Mouse (Mus musculus) thymus, adult 2 months (tissue): Measurements from ENCODE around the gene Actc1. TPM values are rescaled to one million over a fixed set of nuclear protein-coding genes. Genes with fewer than 3 reads are reported as not detected.

ENCODE experiments used
- DNase-seq: peaks from one replicate; pipeline ENCODE4 v3.0.0; 2021
- H3K27ac ChIP-seq: fragments of 200-500 bp; 2 replicates; pipeline ENCODE4 v1.5.1; 2012; ENCODE audit warnings: low read length, control low read depth; ENCODE audit not compliant: control insufficient read depth, insufficient read depth
- H3K27me3 ChIP-seq: fragments of 200-500 bp; 2 replicates; pipeline ENCODE4 v1.6.1; 2012; ENCODE audit warnings: mild to moderate bottlenecking, low read length, moderate library complexity, mixed read lengths; ENCODE audit not compliant: control insufficient read depth, insufficient read depth
- H3K36me3 ChIP-seq: fragments of 200-500 bp; 2 replicates; pipeline ENCODE4 v1.6.1; 2012; ENCODE audit warnings: mild to moderate bottlenecking, low read length, moderate library complexity; ENCODE audit not compliant: control insufficient read depth, insufficient read depth
- H3K4me1 ChIP-seq: fragments of 200-500 bp; replicated peaks from 2 replicates; pipeline ENCODE4 v1.6.1; 2012; ENCODE audit warnings: low read length; ENCODE audit not compliant: control insufficient read depth, insufficient read depth
- H3K4me3 ChIP-seq: fragments of 200-500 bp; 2 replicates; pipeline ENCODE4 v1.5.1; 2012; ENCODE audit warnings: mild to moderate bottlenecking, low read length, control low read depth, moderate library complexity; ENCODE audit not compliant: control insufficient read depth, insufficient read depth
- CTCF ChIP-seq: fragments of 200-500 bp; IDR thresholded peaks from 2 replicates; pipeline ENCODE4 v1.5.1; 2012; ENCODE audit warnings: mild to moderate bottlenecking, control low read depth, low read length, moderate library complexity, borderline replicate concordance; ENCODE audit not compliant: control insufficient read depth, poor library complexity, insufficient read depth; ENCODE audit errors: extremely low read depth
- POLR2A ChIP-seq: fragments of 200-500 bp; IDR thresholded peaks from 2 replicates; pipeline ENCODE4 v1.6.1; 2012; ENCODE audit warnings: mild to moderate bottlenecking, low read length, control low read depth, moderate library complexity; ENCODE audit not compliant: control insufficient read depth, poor library complexity, insufficient read depth; ENCODE audit errors: extremely low read depth
- WGBS: fragments of 180-500 bp; shearing (Covaris S2); methylation state at CpG from one replicate; pipeline ENCODE4 v1.1.7; 2018; 5-methylcytosine and 5-hydroxymethylcytosine counted together
- polyA plus RNA-seq: library from polyadenylated mRNA; depleted of rRNA; stranded (reverse); fragments of >200 nt; gene quantifications from 2 replicates; pipeline ENCODE4 v1.2.3, GENCODE M21; 2012; rRNA removed

The Actc1 gene
- polyA plus RNA-seq, 1 experiment: 728 TPM

GRCm38 (mm10) chr2:114013295-114013771 is 40.0 kb downstream of the Actc1 start, which contains the start of gene Gjd2:
TSS of gene Gjd2 (minus strand) at chr2:114013619.
- WGBS: 3% methylated on average over 60 of the region's 60 CpGs
- TF ChIP-seq CTCF: no peak
- TF ChIP-seq POLR2A: no peak
- Histone ChIP-seq H3K4me3 (no peak within 1 kb of the TSS), H3K27me3 (no peaks in the 10 kb centered on the region; the same call in 1 of the 2 replicates), H3K36me3 (no peaks in the 10 kb centered on the region), H3K27ac (no peak within 1 kb of the TSS), H3K4me1 (no peaks in the 10 kb centered on the region)
- no peak for DNase-seq

GRCm38 (mm10) chr2:114012749-114013211 is 40.6 kb downstream of the Actc1 start:
- Histone ChIP-seq H3K4me1 (no peaks in the 10 kb centered on the region), H3K36me3 (no peaks in the 10 kb centered on the region), H3K27ac (no peak overlapping the region), H3K4me3 (no peak overlapping the region), H3K27me3 (no peaks in the 10 kb centered on the region; the same call in 1 of the 2 replicates)
- TF ChIP-seq CTCF: no peak
- DNase-seq: no peak
- 11% methylated on average over 19 of the region's 19 CpGs for WGBS

GRCm38 (mm10) chr2:114011838-114012237 is 41.5 kb downstream of the Actc1 start:
- no peak for DNase-seq
- TF ChIP-seq CTCF: no peak
- 49% methylated on average over 4 of the region's 4 CpGs for WGBS
- Histone ChIP-seq H3K27ac (no peak overlapping the region), H3K36me3 (no peaks in the 10 kb centered on the region), H3K4me3 (no peak overlapping the region), H3K4me1 (no peaks in the 10 kb centered on the region), H3K27me3 (no peaks in the 10 kb centered on the region; the same call in 1 of the 2 replicates)

- WGBS: 82% methylated on average over 2 of the region's 2 CpGs
- no peak for TF ChIP-seq POLR2A
- TF ChIP-seq CTCF: no peak
- Histone ChIP-seq H3K36me3 (no peaks in the 10 kb centered on the region), H3K27me3 (no peaks in the 10 kb centered on the region), H3K27ac (no peak overlapping the region), H3K4me1 (no peaks in the 10 kb centered on the region), H3K4me3 (no peak overlapping the region)
- DNase-seq: no peak
Observed at GRCm38 (mm10) chr2:114008321-114008720, 45.0 kb downstream of the Actc1 start.

- Histone ChIP-seq H3K36me3 (no peaks in the 10 kb centered on the region), H3K27me3 (no peaks in the 10 kb centered on the region), H3K4me3 (no peak overlapping the region), H3K4me1 (no peaks in the 10 kb centered on the region), H3K27ac (no peak overlapping the region)
- no peak for TF ChIP-seq CTCF
- TF ChIP-seq POLR2A: no peak
- WGBS: 83% methylated on average over 8 of the region's 8 CpGs
- no peak for DNase-seq
Observed at GRCm38 (mm10) chr2:113997484-113997883, 55.9 kb downstream of the Actc1 start.

Other genes with a start within 250 kb of the Actc1 start
- gene Scg5, start 224.4 kb downstream of the Actc1 start, polyA plus RNA-seq: 2.3 TPM in 2 replicates
- 7.5 and 9.6 TPM in 2 replicates for gene Arhgap11a, start 204.9 kb downstream of the Actc1 start, polyA plus RNA-seq
- gene Gjd2, start 39.9 kb downstream of the Actc1 start, polyA plus RNA-seq: 0.04 and 0.06 TPM in 2 replicates
- gene Aqr, start 133.5 kb upstream of the Actc1 start, polyA plus RNA-seq: 35.3 and 36.2 TPM in 2 replicates
- gene Zfp770, start 147.9 kb upstream of the Actc1 start, polyA plus RNA-seq: 3.4 and 4.3 TPM in 2 replicates